Mouse (Mus musculus) macrophage (primary cell): ENCODE data around the gene C530008M17Rik. TPM values are rescaled to one million over a fixed set of nuclear protein-coding genes. Genes with fewer than 3 reads are reported as not detected.

Experiments used
- H3K27ac ChIP-seq: fragments of 350-480 bp; formaldehyde crosslinking; 2 replicates; pipeline ENCODE4 v1.9.0; 2021
- H3K36me3 ChIP-seq: fragments of 350-480 bp; formaldehyde crosslinking; 2 replicates; pipeline ENCODE4 v1.9.0; 2021; ENCODE audit errors: inconsistent target
- H3K4me3 ChIP-seq: fragments of 350-480 bp; formaldehyde crosslinking; 2 replicates; pipeline ENCODE4 v1.9.0; 2021; ENCODE audit errors: inconsistent target
- H3K79me2 ChIP-seq: fragments of 350-480 bp; formaldehyde crosslinking; 2 replicates; pipeline ENCODE4 v1.9.0; 2021; ENCODE audit errors: inconsistent target
- WGBS: methylation state at CpG from one replicate; pipeline ENCODE4 v1.1.7; 2026; ENCODE audit warnings: inconsistent platforms; ENCODE audit not compliant: missing documents; 5-methylcytosine and 5-hydroxymethylcytosine counted together
- polyA plus RNA-seq: library from polyadenylated mRNA; stranded (reverse); fragments of 250-400 nt; gene quantifications from 3 replicates; pipeline ENCODE4 v1.2.4, GENCODE M21; 2018; ENCODE audit warnings: inconsistent platforms
- total RNA-seq, 78 experiments: library from RNA; depleted of rRNA; stranded (reverse); fragments of 250-400 nt; gene quantifications; 1 replicate in 9 of 78; 2 replicates in 24 of 78; 3 replicates in 43 of 78; 4 replicates in 2 of 78; pipeline ENCODE4 v1.2.4; 2018; ENCODE audit warnings: inconsistent platforms in 56 of 78

The C530008M17Rik gene
- total RNA-seq (2018; cell fraction: chromatin; rRNA removed) = 1 to 10 TPM in 8 of 26 experiments, under 1 TPM in 16, not detected in 2; 0.26 to 1.8 (median 0.87) TPM
- total RNA-seq (2018; cell fraction: cytosol; rRNA removed) = under 1 TPM in 7 of 26 experiments, not detected in 19; under 0.01 to 0.26 (median 0.05) TPM
- under 1 TPM in 18 of 26 experiments, not detected in 8; 0.16 to 0.96 (median 0.56) TPM for total RNA-seq (2018; cell fraction: nucleus; rRNA removed)
- polyA plus RNA-seq = 0.03 to 0.19 TPM in 2 of 3 replicates, not detected in the other

DNA sequence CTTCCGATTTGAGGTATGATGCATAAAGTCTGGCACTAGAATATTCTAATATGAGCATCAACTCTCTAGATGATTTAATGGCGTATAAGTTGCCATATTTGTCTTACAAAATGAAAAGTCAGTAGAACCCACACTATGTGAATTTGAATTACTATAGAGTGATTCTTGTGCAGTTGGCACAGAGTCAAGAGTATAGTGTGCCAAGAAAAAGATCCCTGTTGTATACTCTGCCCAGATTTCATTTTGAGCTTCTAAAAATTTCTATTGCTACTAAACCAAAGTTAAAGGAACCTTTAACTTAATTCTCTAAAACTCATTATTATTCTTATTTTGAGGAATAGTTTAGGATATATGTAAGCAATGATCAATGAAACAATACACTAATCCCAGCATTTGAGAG is at the start of gene C530008M17Rik:
Gene C530008M17Rik, plus strand, starts transcription at position 301 of the 400 bp plus-strand sequence.
- Histone ChIP-seq H3K4me3 (no peak within 1 kb of the TSS), H3K79me2 (no peaks in the 10 kb centered on the region), H3K36me3 (no peaks in the 10 kb centered on the region), H3K27ac (no peak within 1 kb of the TSS)
- WGBS = 100% methylated on average over 2 of the region's 2 CpGs

- no peak overlapping the region for H3K27ac ChIP-seq
- H3K4me3 ChIP-seq = no peak overlapping the region
- peaks cover 31% of the 10 kb centered on the region; the same call in 1 of the 2 replicates for H3K36me3 ChIP-seq
- 95% methylated on average over 8 of the region's 8 CpGs for WGBS
- no peaks in the 10 kb centered on the region for H3K79me2 ChIP-seq
These were observed 46.5 kb upstream of the C530008M17Rik start for GRCm38 (mm10) chr5:76609702-76610370.

GRCm38 (mm10) chr5:76612867-76613499 is 43.3 kb upstream of the C530008M17Rik start:
- H3K4me3 ChIP-seq = no peak overlapping the region
- 92% methylated on average over 6 of the region's 6 CpGs for WGBS
- H3K27ac ChIP-seq = no peak overlapping the region
- no peaks in the 10 kb centered on the region for H3K79me2 ChIP-seq
- peaks cover 47% of the 10 kb centered on the region; the same call in 1 of the 2 replicates for H3K36me3 ChIP-seq

- 93% methylated on average over 8 of the region's 8 CpGs for WGBS
- H3K27ac ChIP-seq = no peak overlapping the region
- peaks cover 59% of the 10 kb centered on the region; the same call in 1 of the 2 replicates for H3K36me3 ChIP-seq
- no peak overlapping the region for H3K4me3 ChIP-seq
- no peaks in the 10 kb centered on the region for H3K79me2 ChIP-seq
These were observed 41.0 kb upstream of the C530008M17Rik start for GRCm38 (mm10) chr5:76615276-76615675.

- no peak overlapping the region for H3K27ac ChIP-seq
- H3K4me3 ChIP-seq = no peak overlapping the region
- WGBS = 97% methylated on average over 2 of the region's 2 CpGs
- no peaks in the 10 kb centered on the region for H3K79me2 ChIP-seq
- peaks cover 59% of the 10 kb centered on the region; the same call in 1 of the 2 replicates for H3K36me3 ChIP-seq
These were observed 40.0 kb upstream of the C530008M17Rik start for GRCm38 (mm10) chr5:76616196-76616747.

GRCm38 (mm10) chr5:76618750-76619149 is 37.6 kb upstream of the C530008M17Rik start:
- no peaks in the 10 kb centered on the region for H3K79me2 ChIP-seq
- peaks cover 37% of the 10 kb centered on the region; the same call in 1 of the 2 replicates for H3K36me3 ChIP-seq
- H3K4me3 ChIP-seq = no peak overlapping the region
- H3K27ac ChIP-seq = no peak overlapping the region
- WGBS = 92% methylated on average over 7 of the region's 7 CpGs

GRCm38 (mm10) chr5:76623759-76624158 is 32.6 kb upstream of the C530008M17Rik start:
- H3K4me3 ChIP-seq = no peak overlapping the region
- peaks cover 15% of the 10 kb centered on the region; the same call in 1 of the 2 replicates for H3K36me3 ChIP-seq
- 97% methylated on average over 9 of the region's 9 CpGs for WGBS
- no peak overlapping the region for H3K27ac ChIP-seq
- H3K79me2 ChIP-seq = no peaks in the 10 kb centered on the region

DNA sequence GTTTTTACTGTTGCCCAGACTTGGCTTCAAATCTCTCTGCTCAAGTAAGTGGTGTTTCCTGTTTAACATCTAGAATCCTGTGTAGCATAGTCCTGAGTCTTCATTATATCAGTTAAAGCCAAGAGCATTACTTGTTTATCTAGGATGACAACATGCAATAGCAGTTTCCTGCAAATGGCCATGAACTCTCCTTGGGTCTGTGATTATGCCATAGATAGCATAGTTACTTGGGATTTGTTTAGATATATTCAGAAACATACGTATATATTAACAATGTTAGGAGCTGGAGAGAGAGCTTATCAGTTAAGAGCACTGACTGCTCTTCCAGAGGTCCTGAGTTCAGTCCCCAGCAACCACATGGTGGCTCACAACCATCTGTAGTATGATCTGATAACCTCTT is 28.5 kb upstream of the C530008M17Rik start:
- Histone ChIP-seq H3K36me3 (peaks cover 27% of the 10 kb centered on the region), H3K79me2 (no peaks in the 10 kb centered on the region), H3K27ac (no peak overlapping the region), H3K4me3 (no peak overlapping the region)
- 100% methylated on average over 1 of the region's 1 CpGs for WGBS

DNA sequence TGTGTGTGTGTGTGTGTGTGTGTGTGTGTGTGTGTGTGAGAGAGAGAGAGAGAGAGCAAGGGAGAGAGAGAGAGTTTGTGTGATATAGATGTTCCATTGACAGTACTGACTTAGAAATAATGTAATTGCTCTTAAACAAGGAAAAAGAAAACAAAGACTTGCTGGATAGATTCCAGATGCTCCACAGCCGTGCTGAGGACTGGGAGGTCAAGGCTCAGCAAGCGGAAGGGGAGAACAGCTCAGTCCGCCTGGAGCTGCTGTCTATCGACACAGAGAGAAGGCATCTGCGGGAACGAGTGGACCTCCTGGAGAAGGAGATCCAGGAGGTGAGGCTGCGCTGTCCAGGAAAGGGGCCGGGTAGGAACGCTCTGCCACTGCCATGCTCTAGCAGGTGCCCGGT is 22.3 kb upstream of the C530008M17Rik start:
- 94% methylated on average over 10 of the region's 10 CpGs for WGBS
- Histone ChIP-seq H3K79me2 (no peaks in the 10 kb centered on the region), H3K27ac (no peak overlapping the region), H3K4me3 (no peak overlapping the region), H3K36me3 (peaks cover 47% of the 10 kb centered on the region)

GRCm38 (mm10) chr5:76635592-76635991 is 20.7 kb upstream of the C530008M17Rik start:
- Histone ChIP-seq H3K79me2 (no peaks in the 10 kb centered on the region), H3K4me3 (no peak overlapping the region), H3K27ac (no peak overlapping the region), H3K36me3 (peaks cover 55% of the 10 kb centered on the region)
- WGBS = 87% methylated on average over 2 of the region's 2 CpGs

DNA sequence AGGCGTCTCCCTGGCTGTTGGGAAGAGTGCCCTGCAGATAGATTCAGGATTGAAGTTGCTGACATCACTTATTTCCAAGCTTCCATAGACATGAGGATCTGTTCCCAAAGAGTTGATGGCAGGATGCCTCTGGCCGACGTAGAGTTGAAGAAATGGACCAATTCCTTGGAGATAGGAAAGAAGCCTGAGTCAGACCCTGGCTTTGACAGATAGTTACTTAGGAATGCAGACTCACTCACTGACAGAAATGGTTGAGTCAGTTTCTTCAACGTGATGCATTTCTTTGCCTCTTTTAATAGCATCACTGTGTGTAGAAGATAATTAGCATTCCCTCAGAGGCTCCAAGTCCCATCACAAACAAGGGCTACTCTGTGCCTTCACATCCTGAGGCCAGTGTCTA is 14.2 kb upstream of the C530008M17Rik start:
- no peak overlapping the region for H3K4me3 ChIP-seq
- 97% methylated on average over 4 of the region's 4 CpGs for WGBS
- H3K27ac ChIP-seq = no peak overlapping the region
- H3K36me3 ChIP-seq = peaks cover 36% of the 10 kb centered on the region
- no peaks in the 10 kb centered on the region for H3K79me2 ChIP-seq

- 72% methylated on average over 7 of the region's 7 CpGs for WGBS
- H3K36me3 ChIP-seq = peaks cover 26% of the 10 kb centered on the region
- no peaks in the 10 kb centered on the region for H3K79me2 ChIP-seq
- H3K4me3 ChIP-seq = no peak overlapping the region
- no peak overlapping the region for H3K27ac ChIP-seq
These were observed 12.1 kb upstream of the C530008M17Rik start for GRCm38 (mm10) chr5:76644234-76644633.

GRCm38 (mm10) chr5:76645091-76645868 is 11.0 kb upstream of the C530008M17Rik start:
- Histone ChIP-seq H3K27ac (no peak overlapping the region), H3K4me3 (no peak overlapping the region), H3K79me2 (no peaks in the 10 kb centered on the region), H3K36me3 (peaks cover 22% of the 10 kb centered on the region)
- 96% methylated on average over 10 of the region's 10 CpGs for WGBS

- H3K36me3 ChIP-seq = peaks cover 6% of the 10 kb centered on the region; the same call in 1 of the 2 replicates
- H3K4me3 ChIP-seq = no peak overlapping the region
- H3K79me2 ChIP-seq = no peaks in the 10 kb centered on the region
- no peak overlapping the region for H3K27ac ChIP-seq
- 67% methylated on average over 3 of the region's 4 CpGs for WGBS
These were observed 6.4 kb upstream of the C530008M17Rik start for GRCm38 (mm10) chr5:76649897-76650296.
